Mouse (Mus musculus): ENCODE data around the gene Catsperz. TPM values are rescaled to one million over a fixed set of nuclear protein-coding genes. Genes with fewer than 3 reads are reported as not detected.

Catsperz gene
- polyA plus RNA-seq, 1 experiment from 2014 or later: 1.9 TPM

- Histone ChIP-seq H3K27me3 (ENCODE audit: control insufficient read depth, insufficient read depth, low read length) (no peaks in the 10 kb centered on the region), H3K4me1 (ENCODE audit: control insufficient read depth, insufficient read depth, low read length) (peaks cover 29% of the 10 kb centered on the region), H3K9me3 (replicated peaks; ENCODE audit: control insufficient read depth, low read length) (no peaks in the 10 kb centered on the region), H3K27ac (ENCODE audit: low read depth, low read length) (peak overlapping the region; percentile 96), H3K4me3 (ENCODE audit: low read depth, low read length) (peak overlapping the region; percentile 70), H3K4me2 (peak overlapping the region; percentile 94), H3K9ac (ENCODE audit: low read depth, low read length) (peak overlapping the region; percentile 83), H3K36me3 (ENCODE audit: control insufficient read depth, insufficient read depth, low read length) (0 out of 2 replicates have a peak, but pooled peaks cover 7% of the 10 kb centered on the region)
- ATAC-seq (replicated peaks; ENCODE audit: insufficient number of reproducible peaks, low FRiP score, low TSS enrichment): peak; percentile 5; the same call in 1 of the 2 replicates
- WGBS (ENCODE audit: insufficient replicate concordance): under 1% methylated on average over 28 of the region's 28 CpGs
These were observed 25.5 kb upstream of the Catsperz start for GRCm38 (mm10) chr19:6950613-6951153.

- H3K27me3 ChIP-seq (ENCODE audit: control insufficient read depth, insufficient read depth, low read length): no peaks in the 10 kb centered on the region
- peak overlapping the region; percentile 96; the same call in 1 of the 2 replicates for H3K27ac ChIP-seq (ENCODE audit: low read depth, low read length)
- no peak for ATAC-seq (replicated peaks; ENCODE audit: insufficient number of reproducible peaks, low FRiP score, low TSS enrichment)
- peak overlapping the region; percentile 83; the same call in 1 of the 2 replicates for H3K9ac ChIP-seq (ENCODE audit: low read depth, low read length)
- H3K4me3 ChIP-seq (ENCODE audit: low read depth, low read length): peak overlapping the region; percentile 70
- no peaks in the 10 kb centered on the region for H3K9me3 ChIP-seq (replicated peaks; ENCODE audit: control insufficient read depth, low read length)
- H3K4me2 ChIP-seq: peak overlapping the region; percentile 94
- H3K4me1 ChIP-seq (ENCODE audit: control insufficient read depth, insufficient read depth, low read length): peaks cover 22% of the 10 kb centered on the region
- 58% methylated on average over 5 of the region's 5 CpGs for WGBS (ENCODE audit: insufficient replicate concordance)
- 0 out of 2 replicates have a peak, but pooled peaks cover 3% of the 10 kb centered on the region for H3K36me3 ChIP-seq (ENCODE audit: control insufficient read depth, insufficient read depth, low read length)
These were observed 24.8 kb upstream of the Catsperz start for GRCm38 (mm10) chr19:6949951-6950350.

GRCm38 (mm10) chr19:6949532-6949931 is 24.4 kb upstream of the Catsperz start:
- no peak overlapping the region for H3K27ac ChIP-seq (ENCODE audit: low read depth, low read length)
- H3K9me3 ChIP-seq (replicated peaks; ENCODE audit: control insufficient read depth, low read length): no peaks in the 10 kb centered on the region
- no peak for ATAC-seq (replicated peaks; ENCODE audit: insufficient number of reproducible peaks, low FRiP score, low TSS enrichment)
- no peak overlapping the region for H3K4me3 ChIP-seq (ENCODE audit: low read depth, low read length)
- H3K9ac ChIP-seq (ENCODE audit: low read depth, low read length): 0 out of 2 replicates have a peak overlapping the region, but pooled peaks have one; percentile 12
- H3K36me3 ChIP-seq (ENCODE audit: control insufficient read depth, insufficient read depth, low read length): no peaks in the 10 kb centered on the region
- peaks cover 20% of the 10 kb centered on the region for H3K4me1 ChIP-seq (ENCODE audit: control insufficient read depth, insufficient read depth, low read length)
- 85% methylated on average over 5 of the region's 5 CpGs for WGBS (ENCODE audit: insufficient replicate concordance)
- no peaks in the 10 kb centered on the region for H3K27me3 ChIP-seq (ENCODE audit: control insufficient read depth, insufficient read depth, low read length)
- H3K4me2 ChIP-seq: no peak overlapping the region

- Histone ChIP-seq H3K4me3 (ENCODE audit: low read depth, low read length) (no peak overlapping the region), H3K27me3 (ENCODE audit: control insufficient read depth, insufficient read depth, low read length) (no peaks in the 10 kb centered on the region), H3K9ac (ENCODE audit: low read depth, low read length) (no peak overlapping the region), H3K4me2 (no peak overlapping the region), H3K9me3 (replicated peaks; ENCODE audit: control insufficient read depth, low read length) (no peaks in the 10 kb centered on the region), H3K36me3 (ENCODE audit: control insufficient read depth, insufficient read depth, low read length) (no peaks in the 10 kb centered on the region), H3K4me1 (ENCODE audit: control insufficient read depth, insufficient read depth, low read length) (peaks cover 19% of the 10 kb centered on the region), H3K27ac (ENCODE audit: low read depth, low read length) (no peak overlapping the region)
- no peak for ATAC-seq (replicated peaks; ENCODE audit: insufficient number of reproducible peaks, low FRiP score, low TSS enrichment)
- 81% methylated on average over 4 of the region's 4 CpGs for WGBS (ENCODE audit: insufficient replicate concordance)
These were observed 23.0 kb upstream of the Catsperz start for GRCm38 (mm10) chr19:6948186-6948585.

- Histone ChIP-seq H3K9ac (ENCODE audit: low read depth, low read length) (no peak overlapping the region), H3K4me3 (ENCODE audit: low read depth, low read length) (no peak overlapping the region), H3K36me3 (ENCODE audit: control insufficient read depth, insufficient read depth, low read length) (no peaks in the 10 kb centered on the region), H3K4me2 (no peak overlapping the region), H3K4me1 (ENCODE audit: control insufficient read depth, insufficient read depth, low read length) (peaks cover 19% of the 10 kb centered on the region), H3K27me3 (ENCODE audit: control insufficient read depth, insufficient read depth, low read length) (no peaks in the 10 kb centered on the region), H3K9me3 (replicated peaks; ENCODE audit: control insufficient read depth, low read length) (no peaks in the 10 kb centered on the region), H3K27ac (ENCODE audit: low read depth, low read length) (no peak overlapping the region)
- WGBS (ENCODE audit: insufficient replicate concordance): 60% methylated on average over 4 of the region's 4 CpGs
- no peak for ATAC-seq (replicated peaks; ENCODE audit: insufficient number of reproducible peaks, low FRiP score, low TSS enrichment)
These were observed 22.6 kb upstream of the Catsperz start for GRCm38 (mm10) chr19:6947742-6948141.

GRCm38 (mm10) chr19:6943709-6944108 is 18.5 kb upstream of the Catsperz start:
- Histone ChIP-seq H3K9me3 (replicated peaks; ENCODE audit: control insufficient read depth, low read length) (no peaks in the 10 kb centered on the region), H3K27ac (ENCODE audit: low read depth, low read length) (no peak overlapping the region), H3K4me1 (ENCODE audit: control insufficient read depth, insufficient read depth, low read length) (peaks cover 18% of the 10 kb centered on the region), H3K36me3 (ENCODE audit: control insufficient read depth, insufficient read depth, low read length) (no peaks in the 10 kb centered on the region), H3K27me3 (ENCODE audit: control insufficient read depth, insufficient read depth, low read length) (no peaks in the 10 kb centered on the region), H3K4me2 (no peak overlapping the region), H3K9ac (ENCODE audit: low read depth, low read length) (no peak overlapping the region), H3K4me3 (ENCODE audit: low read depth, low read length) (no peak overlapping the region)
- WGBS (ENCODE audit: insufficient replicate concordance): 85% methylated on average over 6 of the region's 6 CpGs
- no peak for ATAC-seq (replicated peaks; ENCODE audit: insufficient number of reproducible peaks, low FRiP score, low TSS enrichment)

- peak overlapping the region; percentile 84 for H3K4me3 ChIP-seq (ENCODE audit: low read depth, low read length)
- no peak for ATAC-seq (replicated peaks; ENCODE audit: insufficient number of reproducible peaks, low FRiP score, low TSS enrichment)
- peak overlapping the region; percentile 89 for H3K9ac ChIP-seq (ENCODE audit: low read depth, low read length)
- H3K27ac ChIP-seq (ENCODE audit: low read depth, low read length): peak overlapping the region; percentile 96
- 23% methylated on average over 5 of the region's 5 CpGs for WGBS (ENCODE audit: insufficient replicate concordance)
- no peaks in the 10 kb centered on the region for H3K36me3 ChIP-seq (ENCODE audit: control insufficient read depth, insufficient read depth, low read length)
- H3K4me2 ChIP-seq: peak overlapping the region; percentile 79
- H3K27me3 ChIP-seq (ENCODE audit: control insufficient read depth, insufficient read depth, low read length): no peaks in the 10 kb centered on the region
- H3K9me3 ChIP-seq (replicated peaks; ENCODE audit: control insufficient read depth, low read length): no peaks in the 10 kb centered on the region
- peaks cover 18% of the 10 kb centered on the region for H3K4me1 ChIP-seq (ENCODE audit: control insufficient read depth, insufficient read depth, low read length)
These were observed 17.6 kb upstream of the Catsperz start for GRCm38 (mm10) chr19:6942764-6943163.

- Histone ChIP-seq H3K9ac (ENCODE audit: low read depth, low read length) (peak within 1 kb of the TSS; percentile 89), H3K27ac (ENCODE audit: low read depth, low read length) (peak within 1 kb of the TSS; percentile 96), H3K4me1 (ENCODE audit: control insufficient read depth, insufficient read depth, low read length) (peaks cover 18% of the 10 kb centered on the region), H3K4me3 (ENCODE audit: low read depth, low read length) (peak within 1 kb of the TSS; percentile 84), H3K36me3 (ENCODE audit: control insufficient read depth, insufficient read depth, low read length) (no peaks in the 10 kb centered on the region), H3K27me3 (ENCODE audit: control insufficient read depth, insufficient read depth, low read length) (no peaks in the 10 kb centered on the region), H3K4me2 (peak within 1 kb of the TSS; percentile 79), H3K9me3 (replicated peaks; ENCODE audit: control insufficient read depth, low read length) (no peaks in the 10 kb centered on the region)
- ATAC-seq (replicated peaks; ENCODE audit: insufficient number of reproducible peaks, low FRiP score, low TSS enrichment): peak; percentile 88
- under 1% methylated on average over 27 of the region's 27 CpGs for WGBS (ENCODE audit: insufficient replicate concordance)
These were observed 17.1 kb upstream of the Catsperz start, which contains the start of gene Gpr137 for GRCm38 (mm10) chr19:6942249-6942691. TSS of gene Gpr137 (minus strand) at chr19:6942480.
